ENCODE assay signal across 17 mouse cellular contexts in the genomic region with DNA sequence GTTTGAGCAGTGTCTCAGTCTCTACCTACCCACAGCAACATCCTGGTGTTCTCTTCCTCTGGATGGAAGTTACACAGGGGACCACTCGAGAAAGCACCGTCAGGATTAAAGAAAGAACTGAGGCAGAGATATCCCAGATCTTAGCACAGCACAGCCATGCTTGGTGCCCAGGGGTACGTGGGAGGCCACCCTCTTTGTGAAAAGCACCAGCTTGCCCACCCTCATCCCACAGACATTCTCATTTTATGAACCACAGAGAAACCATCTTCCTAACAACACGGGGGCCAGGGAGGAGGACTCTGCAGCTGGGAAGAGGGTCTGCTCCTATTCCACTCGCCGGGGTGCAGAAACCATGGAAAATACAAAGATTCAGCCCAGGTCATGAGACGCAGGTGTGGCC.
"Had no signal": no experiment of that assay in that cellular context is flagged by ENCODE, and none has a peak within 500 bp of the region (broad histone marks: within the 10 kb centered on the region; RNA-seq: fewer than 3 reads in every experiment).

No protein-coding gene starts in this region.

- DNase-seq: lung, adult 18-20 months; lung, embryonic 14.5 days; lung, postnatal 10 days; lung, postnatal 4 days; midbrain, embryonic 14.5 days; retina, postnatal 1 day; right cerebral cortex, postnatal 25 days; right cerebral cortex, postnatal 4 days; spleen, adult 18-20 months; thymus, adult 2 months; thymus, postnatal 25 days; thymus, postnatal 4 days had no signal

- ATAC-seq: midbrain, embryonic 16.5 days had no signal

- H3K4me3 ChIP-seq: midbrain, embryonic 12.5 days; myocyte; neural tube, embryonic 13.5 days; neural tube, embryonic 15.5 days had no signal

- H3K9ac ChIP-seq: lung, embryonic 14.5 days; midbrain, embryonic 12.5 days; neural tube, embryonic 13.5 days; neural tube, embryonic 15.5 days had no signal

- H3K4me2 ChIP-seq: lung, embryonic 14.5 days; midbrain, embryonic 12.5 days; neural tube, embryonic 13.5 days; neural tube, embryonic 15.5 days had no signal

- H3K36me3 ChIP-seq: midbrain, embryonic 12.5 days; neural tube, embryonic 13.5 days; neural tube, embryonic 15.5 days had no signal

- H3K9me3 ChIP-seq: midbrain, embryonic 12.5 days; neural tube, embryonic 13.5 days; neural tube, embryonic 15.5 days had no signal

- H3K27me3 ChIP-seq: midbrain, embryonic 12.5 days; neural tube, embryonic 13.5 days; neural tube, embryonic 15.5 days had no signal

- H3K27ac ChIP-seq: midbrain, embryonic 12.5 days; neural tube, embryonic 13.5 days; neural tube, embryonic 15.5 days had no signal
